Mouse (Mus musculus) adrenal gland, adult 18-20 months (tissue): ENCODE data around the gene Sbk1. TPM values are rescaled to one million over a fixed set of nuclear protein-coding genes. Genes with fewer than 3 reads are reported as not detected.

Source experiments
- DNase-seq, 2 experiments: peaks; one replicate each; pipeline ENCODE4 v3.0.0; 2021 to 2022; ENCODE audit warnings: low spot score in 2 of 2
- total RNA-seq, 2 experiments: library from RNA; stranded (reverse); gene quantifications; 1 replicate in 1 of 2; 2 replicates in 1 of 2; pipeline ENCODE4 v1.2.3; 2021

Gene Sbk1
- total RNA-seq, 2 experiments from 2014 or later, result 46.2 to 99.7 TPM

DNA sequence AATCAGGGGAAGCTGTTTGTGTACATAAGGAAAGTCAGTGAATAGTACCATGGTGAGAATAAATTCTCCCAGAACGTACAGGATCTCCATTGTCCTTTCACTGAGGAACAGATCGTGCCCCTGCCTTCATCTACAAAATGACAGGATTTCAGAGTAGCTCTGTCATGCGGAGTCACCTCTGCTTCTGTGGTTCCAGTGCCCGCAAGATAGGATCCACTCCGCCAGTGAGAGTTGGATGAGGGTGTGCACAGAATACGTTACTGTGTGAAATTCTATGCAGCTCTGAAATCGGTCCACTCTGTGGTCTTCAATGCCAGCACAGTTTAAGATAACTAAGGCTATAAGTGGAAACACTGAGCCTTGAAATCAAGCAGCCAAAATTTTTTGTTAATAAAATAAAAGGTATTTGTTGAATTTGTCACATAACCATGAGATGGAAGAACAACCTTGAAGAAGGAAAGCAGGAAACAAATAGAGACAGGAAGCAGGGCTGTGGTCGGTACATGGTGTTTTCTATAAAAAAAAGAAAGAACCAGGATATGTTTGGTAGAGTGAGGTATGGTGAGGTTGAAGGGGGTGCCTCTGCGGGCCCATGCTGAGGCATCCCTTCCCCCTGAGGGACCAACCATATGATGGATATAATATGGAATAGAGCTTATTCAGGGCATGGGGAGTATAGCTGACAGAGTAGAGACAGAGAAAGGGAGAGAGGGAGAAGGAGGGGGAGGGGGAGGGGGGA, 57.7 kb downstream of the Sbk1 start:
- no peak for DNase-seq

DNA sequence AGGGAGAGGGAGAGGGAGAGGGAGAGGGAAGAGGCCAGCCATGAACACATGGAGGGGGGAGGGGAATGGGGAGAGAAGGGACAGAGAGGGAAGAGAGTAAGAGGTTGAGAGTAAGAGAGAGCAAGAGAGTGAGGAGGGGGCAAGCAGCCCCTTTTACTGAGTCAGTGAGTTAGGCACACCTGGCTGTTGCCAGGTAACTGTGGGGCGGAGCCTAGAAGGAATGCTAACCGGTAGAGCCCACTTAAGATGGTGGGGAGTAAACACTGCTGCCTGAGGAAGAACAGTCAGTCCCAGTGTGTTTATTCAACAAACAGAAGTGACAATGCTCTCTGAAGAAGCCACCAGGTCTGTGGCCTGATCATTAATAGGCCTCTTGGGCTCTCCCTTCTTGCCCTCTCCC, 58.3 kb downstream of the Sbk1 start:
- no peak for DNase-seq

DNA sequence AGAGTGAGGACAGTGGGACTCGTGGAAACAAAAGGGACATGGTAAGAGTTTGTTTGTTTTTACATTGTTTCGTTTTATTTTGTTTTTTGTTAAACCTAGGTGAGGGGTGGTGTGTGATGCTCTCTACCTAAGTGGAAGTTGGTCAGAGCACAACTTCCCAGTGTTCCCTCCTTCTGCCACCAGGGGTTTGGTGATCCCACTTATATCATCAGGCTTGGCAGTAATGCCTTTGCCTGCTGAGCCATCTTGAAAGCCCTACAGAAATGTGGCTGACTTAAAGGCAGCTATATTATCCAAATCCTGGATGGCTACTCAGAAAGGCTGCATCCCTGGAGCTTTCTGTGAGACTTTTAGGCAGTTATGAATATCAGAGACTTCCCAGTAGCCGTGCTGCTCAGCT, 60.3 kb downstream of the Sbk1 start:
- DNase-seq, result no peak

DNA sequence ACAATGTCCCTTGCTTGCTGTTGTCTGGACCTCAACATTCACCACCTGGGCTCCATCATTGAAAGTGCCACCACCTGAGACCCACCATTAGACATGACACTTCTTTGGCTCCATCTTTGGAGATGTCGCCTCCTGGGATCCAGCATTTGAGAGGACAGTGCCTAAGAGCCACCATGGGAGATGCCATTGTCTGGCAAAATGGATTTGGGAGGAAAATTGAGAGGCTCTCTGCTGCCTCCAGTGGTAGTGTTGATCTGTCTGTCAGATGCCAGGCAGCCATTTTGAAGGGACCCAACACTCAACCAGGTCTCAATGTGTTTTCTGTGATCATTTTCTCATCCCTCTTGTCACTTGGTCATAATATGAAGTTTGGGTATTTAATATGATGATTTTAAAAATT, 63.1 kb downstream of the Sbk1 start:
- no peak for DNase-seq

GRCm38 (mm10) chr7:126338906-126339305, 66.5 kb downstream of the Sbk1 start:
- no peak for DNase-seq

GRCm38 (mm10) chr7:126339521-126339971, 67.1 kb downstream of the Sbk1 start:
- DNase-seq, result no peak

GRCm38 (mm10) chr7:126340206-126340618, 67.8 kb downstream of the Sbk1 start:
- DNase-seq, result no peak

- DNase-seq, result no peak
Measured at GRCm38 (mm10) chr7:126340896-126341295, 68.5 kb downstream of the Sbk1 start.

Other genes with a start within 250 kb of the Sbk1 start
- gene Gsg1l, start 190.2 kb upstream of the Sbk1 start, total RNA-seq, result 10 to 100 TPM; 31.6 to 71.0 TPM
- 10 to 100 TPM; 80.9 to 99.4 TPM for gene Xpo6, start 72.1 kb upstream of the Sbk1 start, total RNA-seq
- 1 to 10 TPM in 1 of 2 experiments, under 1 TPM in 1; 0.70 to 1.4 TPM for gene Lat, start 97.0 kb downstream of the Sbk1 start, total RNA-seq
- gene Spns1, start 104.8 kb downstream of the Sbk1 start, total RNA-seq, result 10 to 100 TPM; 38.2 to 44.1 TPM
- gene Nfatc2ip, start 124.1 kb downstream of the Sbk1 start, total RNA-seq, result 1 to 10 TPM; 5.1 to 6.0 TPM
- under 1 TPM; 0.19 to 0.50 TPM for gene Cd19, start 142.3 kb downstream of the Sbk1 start, total RNA-seq
- 10 to 100 TPM; 42.2 to 43.2 TPM for gene Rabep2, start 156.1 kb downstream of the Sbk1 start, total RNA-seq
- 10 to 100 TPM in 1 of 2 experiments, not detected in 1; 10.0 TPM for gene Atp2a1, start 190.5 kb downstream of the Sbk1 start, total RNA-seq
- 10 to 100 TPM; 56.2 to 60.8 TPM for gene Sh2b1, start 202.8 kb downstream of the Sbk1 start, total RNA-seq
- 100 to 1,000 TPM; 221 to 235 TPM for gene Tufm, start 214.7 kb downstream of the Sbk1 start, total RNA-seq
- 100 to 1,000 TPM in 1 of 2 experiments, 10 to 100 TPM in 1; 99.5 to 111 TPM for gene Atxn2l, start 230.8 kb downstream of the Sbk1 start, total RNA-seq